Comparison of ENCODE assay signal across 15 mouse cellular contexts in genomic region chr16:95742740-95743030, GRCm38 (mm10). TPM values are rescaled to one million over a fixed set of nuclear protein-coding genes. Genes with fewer than 3 reads are reported as not detected.
DNase-seq lines count a peak whose midpoint lies in the region; ATAC-seq and TF ChIP-seq lines count a peak whose summit lies in the region.
"Had no signal": no experiment of that assay in that cellular context is flagged by ENCODE, and none has a peak within 500 bp of the region (broad histone marks: within the 10 kb centered on the region; RNA-seq: fewer than 3 reads in every experiment).

No protein-coding gene starts in this region.

- no peaks in the 10 kb centered on the region for H3K79me2 ChIP-seq in myocyte (ENCODE audit: control insufficient read depth, insufficient read depth)

- TF ChIP-seq POLR2A in myocyte (IDR thresholded peaks at IDR 0.05; ENCODE audit: insufficient read length, low read depth) = no peak

- H3K4me1 ChIP-seq in heart, postnatal 0 days (ENCODE audit: control insufficient read depth, insufficient read depth) = no peaks in the 10 kb centered on the region
- peaks cover 41% of the 10 kb centered on the region for H3K4me1 ChIP-seq in lung, embryonic 15.5 days
- H3K4me1 ChIP-seq: liver, embryonic 12.5 days had no signal

- WGBS in heart, postnatal 0 days = 32% methylated on average over 6 of the region's 6 CpGs
- WGBS in lung, embryonic 15.5 days = 19% methylated on average over 6 of the region's 6 CpGs

- H3ac ChIP-seq in myocyte (ENCODE audit: control insufficient read depth, insufficient read length) = no peak overlapping the region

- no peaks in the 10 kb centered on the region for H3K36me3 ChIP-seq in heart, postnatal 0 days (replicated peaks; ENCODE audit: control insufficient read depth, insufficient read depth, low read length)
- no peaks in the 10 kb centered on the region for H3K36me3 ChIP-seq in lung, embryonic 15.5 days
- no peaks in the 10 kb centered on the region for H3K36me3 ChIP-seq in myocyte (ENCODE audit: control insufficient read depth, insufficient read depth)
- H3K36me3 ChIP-seq: liver, embryonic 12.5 days; midbrain, embryonic 10.5 days had no signal

- DNase-seq in heart, postnatal 0 days (ENCODE audit: low spot score) = no peak
- no peak for DNase-seq in heart, postnatal 4 days
- no peak for DNase-seq in lung, postnatal 36 days
- DNase-seq in induced T-regulatory cell, adult 2 months (ENCODE audit: low read depth) = peak; percentile 57
- no peak for DNase-seq in cerebellum, adult 9-10 months
- DNase-seq in left cerebral cortex, postnatal 25 days (ENCODE audit: low spot score in 2 of 2) = no peak
- DNase-seq: cerebellum, postnatal 10 days; lung, postnatal 14 days; right cerebral cortex, postnatal 25 days had no signal

- H3K27ac ChIP-seq in heart, postnatal 0 days (ENCODE audit: low read depth) = peak overlapping the region; percentile 3; the same call in 1 of the 2 replicates
- H3K27ac ChIP-seq in lung, embryonic 15.5 days = peak overlapping the region; percentile 55
- H3K27ac ChIP-seq: liver, embryonic 12.5 days; midbrain, embryonic 10.5 days had no signal

- H3K9me3 ChIP-seq in heart, postnatal 0 days (replicated peaks; ENCODE audit: control insufficient read depth, low read length) = no peaks in the 10 kb centered on the region
- no peaks in the 10 kb centered on the region for H3K9me3 ChIP-seq in lung, embryonic 15.5 days
- H3K9me3 ChIP-seq: liver, embryonic 12.5 days; midbrain, embryonic 10.5 days had no signal

- no peak for TF ChIP-seq CTCF in heart, postnatal 0 days (IDR thresholded peaks at IDR 0.05; ENCODE audit: low read depth)

- H3K4me2 ChIP-seq in heart, postnatal 0 days (ENCODE audit: low read depth, low read length) = no peak overlapping the region
- H3K4me2 ChIP-seq in lung, embryonic 15.5 days = no peak overlapping the region
- peak overlapping the region; percentile 13 for H3K4me2 ChIP-seq in myocyte (ENCODE audit: low read depth)
- H3K4me2 ChIP-seq: liver, embryonic 12.5 days had no signal

- TF ChIP-seq EP300 in heart, postnatal 0 days (IDR thresholded peaks at IDR 0.05; ENCODE audit: low read depth) = no peak

- no peak overlapping the region for H3K4me3 ChIP-seq in heart, postnatal 0 days (ENCODE audit: low read depth, low read length)
- no peak overlapping the region for H3K4me3 ChIP-seq in lung, embryonic 15.5 days
- H3K4me3 ChIP-seq in myocyte = no peak overlapping the region
- H3K4me3 ChIP-seq: liver, embryonic 12.5 days; midbrain, embryonic 10.5 days had no signal

- intact Hi-C loops in left cerebral cortex, postnatal 25 days (cut with DNase I) = no loop called here

- H3K9ac ChIP-seq in heart, postnatal 0 days (replicated peaks; ENCODE audit: low read depth, low read length) = no peak overlapping the region
- H3K9ac ChIP-seq in lung, embryonic 15.5 days = no peak overlapping the region
- H3K9ac ChIP-seq: liver, embryonic 12.5 days had no signal

- H3K27me3 ChIP-seq in heart, postnatal 0 days (ENCODE audit: control insufficient read depth, insufficient read depth, low read length) = no peaks in the 10 kb centered on the region
- H3K27me3 ChIP-seq in lung, embryonic 15.5 days = no peaks in the 10 kb centered on the region
- H3K27me3 ChIP-seq in myocyte (ENCODE audit: control insufficient read depth, insufficient read depth, insufficient read length) = no peaks in the 10 kb centered on the region
- H3K27me3 ChIP-seq: liver, embryonic 12.5 days had no signal

- ATAC-seq in heart, postnatal 0 days (ENCODE audit: insufficient read depth, low read depth) = no peak
- no peak for ATAC-seq in lung, embryonic 15.5 days (ENCODE audit: borderline replicate concordance, extremely low read depth, low FRiP score, low TSS enrichment)
- ATAC-seq: forebrain, embryonic 16.5 days; hindbrain, embryonic 16.5 days; liver, embryonic 12.5 days had no signal

TF ChIP-seq in myocyte, 11 proteins besides CTCF, POLR2A, EP300 and RAD21:
- TF ChIP-seq CEBPB (IDR thresholded peaks at IDR 0.05; ENCODE audit: insufficient read depth, poor library complexity, severe bottlenecking) (no peak), POLR2AphosphoS2 (IDR thresholded peaks at IDR 0.05; ENCODE audit: insufficient read length, low read depth) (no peak), MYOG (IDR thresholded peaks at IDR 0.05; ENCODE audit: control insufficient read depth in 1 of 3, insufficient read depth in 1 of 3, insufficient read length in 2 of 3, low read depth in 2 of 3) (no peak), USF1 (IDR thresholded peaks at IDR 0.05; ENCODE audit: low read depth) (no peak), E2F4 (IDR thresholded peaks at IDR 0.05; ENCODE audit: insufficient read depth) (no peak), MYOD1 (IDR thresholded peaks at IDR 0.05; ENCODE audit: control insufficient read depth in 1 of 3, insufficient read length in 2 of 3, low read depth in 2 of 3) (no peak), TCF12 (IDR thresholded peaks at IDR 0.05; ENCODE audit: insufficient read depth, poor library complexity, severe bottlenecking) (no peak), REST (IDR thresholded peaks at IDR 0.05; ENCODE audit: insufficient read depth, insufficient read length) (no peak), SRF (IDR thresholded peaks at IDR 0.05; ENCODE audit: control insufficient read depth, insufficient read length, low read depth) (no peak), TCF3 (IDR thresholded peaks at IDR 0.05; ENCODE audit: insufficient read length, low read depth) (no peak), MAX (IDR thresholded peaks at IDR 0.05; ENCODE audit: low read depth) (no peak)

RNA-seq across cellular contexts. Expression of gene Ets2, which starts 40.8 kb away (rescaled TPM):
- total RNA-seq in heart, postnatal 0 days (2014; rRNA removed; ENCODE audit: low replicate concordance) = 61.2 and 69.2 TPM in 2 replicates
- polyA plus RNA-seq in heart, postnatal 0 days (2015; fragmentation: Nextera tagmentation; extraction: Ambion mirVana) = 44.0 and 45.0 TPM in 2 replicates
- 100 to 1,000 TPM; 106 to 110 TPM for total RNA-seq in heart, postnatal 4 days (2021)
- 96.1 and 107 TPM in 2 replicates for polyA plus RNA-seq in lung, embryonic 15.5 days (2015; fragmentation: Nextera tagmentation; extraction: Ambion mirVana)
- polyA plus RNA-seq in myocyte (2012; fragmentation: generic; extraction: Trizol) = 73.9 TPM
- 10 to 100 TPM; 68.3 to 76.0 TPM for total RNA-seq in left cerebral cortex, postnatal 25 days (2021)
